Mouse (Mus musculus): ENCODE results near the gene Slc5a5. TPM values are rescaled to one million over a fixed set of nuclear protein-coding genes. Genes with fewer than 3 reads are reported as not detected.

Slc5a5 gene
- polyA plus RNA-seq, 1 experiment from 2014 or later: 0.08 TPM

DNA sequence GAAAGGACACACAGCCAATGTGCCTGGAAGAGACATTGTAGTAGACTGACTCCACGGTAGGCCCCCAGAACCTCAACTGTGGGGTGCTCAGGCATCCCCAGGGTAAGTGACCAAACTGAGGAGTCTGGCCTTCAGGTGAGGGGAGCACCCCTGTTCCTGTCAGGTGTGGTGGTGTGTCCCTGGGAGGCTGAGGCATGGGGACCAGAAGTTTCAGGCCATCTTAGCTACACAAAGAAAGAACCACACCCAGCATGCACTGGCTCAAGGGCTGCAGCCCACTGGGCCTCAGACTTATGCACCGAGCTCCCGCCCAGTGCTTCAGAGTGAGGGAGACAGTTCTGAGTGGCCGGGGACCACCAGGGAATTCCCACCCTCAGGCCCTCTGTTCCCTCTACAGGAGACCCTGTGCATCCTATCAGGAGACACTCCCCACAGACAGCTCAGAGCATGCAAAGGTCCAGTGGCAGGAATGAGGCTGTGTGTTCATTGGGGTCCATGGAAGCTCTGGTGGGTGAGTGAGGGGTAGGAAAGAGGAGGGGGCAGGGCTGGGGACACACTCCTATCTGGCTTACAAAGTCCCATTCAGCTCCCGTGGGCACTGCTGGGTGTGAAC, 21.3 kb downstream of the Slc5a5 start:
- TF ChIP-seq CTCF (IDR thresholded peaks at IDR 0.05): no peak
- in situ Hi-C loops (cut with MboI; ENCODE audit: low pct_unique_long_range_greater_than_20kb): no loop called here
- POLR2A ChIA-PET: interaction anchor here (1.1 to 1.2 kb wide), 2 partner anchors 15 to 27 kb away, joined by 3 read pairs; no protein-coding TSS in a partner anchor
- CTCF ChIA-PET: interaction anchor here (1.2 to 3.4 kb wide), 4 partner anchors 9 to 30 kb away, joined by 3 to 17 read pairs (median 10); partner anchors contain the start of gene Rpl18a
- no peak for ATAC-seq
- H3K27me3 ChIP-seq: no peaks in the 10 kb centered on the region
- DNase-seq (ENCODE audit: low read depth, low spot score): no peak

DNA sequence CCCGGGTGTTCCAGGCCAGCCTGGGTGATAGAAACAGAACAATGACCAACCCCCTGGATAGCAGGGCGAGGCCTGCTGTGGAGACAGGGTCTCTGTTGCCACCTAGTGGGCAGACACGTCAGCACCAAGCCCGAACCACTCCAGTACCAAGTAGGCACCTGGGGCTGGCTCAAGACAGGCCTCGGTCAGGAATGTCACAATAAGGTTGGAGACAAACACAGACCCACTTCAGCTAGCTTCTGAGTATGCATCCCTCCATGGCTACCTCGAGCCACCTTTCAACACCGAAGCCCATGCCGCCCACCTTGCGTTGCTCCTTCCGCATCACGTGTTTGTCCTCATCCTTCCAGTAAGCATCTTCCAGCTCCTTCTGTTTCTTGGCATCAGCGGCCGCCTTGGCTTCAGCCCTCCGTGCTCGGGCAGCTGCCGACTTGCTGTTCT, 22.9 kb downstream of the Slc5a5 start:
- no peak for TF ChIP-seq CTCF (IDR thresholded peaks at IDR 0.05)
- no peaks in the 10 kb centered on the region for H3K27me3 ChIP-seq
- ChIA-PET POLR2A (interaction anchor here (0.9 kb wide), 1 partner anchor 10 kb away, joined by 4 read pairs; no protein-coding TSS in a partner anchor), CTCF (interaction anchor here (0.7 to 3.4 kb wide), 11 partner anchors 10 to 107 kb away, joined by 3 to 58 read pairs (median 4); partner anchors contain the start of gene Arrdc2)
- DNase-seq (ENCODE audit: low read depth, low spot score): no peak
- in situ Hi-C loops (cut with MboI; ENCODE audit: low pct_unique_long_range_greater_than_20kb): no loop called here
- peak; percentile 42 for ATAC-seq

DNA sequence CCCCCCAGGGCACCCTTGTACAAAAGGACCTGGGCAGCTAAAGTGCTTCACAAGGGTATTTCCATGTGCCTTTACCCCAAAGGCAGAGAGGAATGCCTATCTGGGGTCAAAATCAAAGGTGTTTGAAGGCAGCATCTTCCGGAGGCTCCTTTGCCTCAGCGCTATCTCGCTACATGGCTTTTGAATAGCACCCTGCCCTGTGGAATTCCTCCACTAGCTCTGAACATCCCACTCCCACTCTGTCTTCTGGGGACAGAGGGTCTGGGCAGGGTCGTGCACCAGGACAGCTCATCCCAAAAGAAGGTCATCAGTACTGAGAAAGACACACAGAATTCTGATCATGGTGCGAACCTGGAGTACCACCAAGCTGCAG, 23.4 kb downstream of the Slc5a5 start:
- in situ Hi-C loops (cut with MboI; ENCODE audit: low pct_unique_long_range_greater_than_20kb): no loop called here
- no peak for TF ChIP-seq CTCF (IDR thresholded peaks at IDR 0.05)
- CTCF ChIA-PET: interaction anchor here (0.7 to 3.4 kb wide), 10 partner anchors 9 to 107 kb away, joined by 3 to 58 read pairs (median 4); partner anchors contain the start of gene Arrdc2

DNA sequence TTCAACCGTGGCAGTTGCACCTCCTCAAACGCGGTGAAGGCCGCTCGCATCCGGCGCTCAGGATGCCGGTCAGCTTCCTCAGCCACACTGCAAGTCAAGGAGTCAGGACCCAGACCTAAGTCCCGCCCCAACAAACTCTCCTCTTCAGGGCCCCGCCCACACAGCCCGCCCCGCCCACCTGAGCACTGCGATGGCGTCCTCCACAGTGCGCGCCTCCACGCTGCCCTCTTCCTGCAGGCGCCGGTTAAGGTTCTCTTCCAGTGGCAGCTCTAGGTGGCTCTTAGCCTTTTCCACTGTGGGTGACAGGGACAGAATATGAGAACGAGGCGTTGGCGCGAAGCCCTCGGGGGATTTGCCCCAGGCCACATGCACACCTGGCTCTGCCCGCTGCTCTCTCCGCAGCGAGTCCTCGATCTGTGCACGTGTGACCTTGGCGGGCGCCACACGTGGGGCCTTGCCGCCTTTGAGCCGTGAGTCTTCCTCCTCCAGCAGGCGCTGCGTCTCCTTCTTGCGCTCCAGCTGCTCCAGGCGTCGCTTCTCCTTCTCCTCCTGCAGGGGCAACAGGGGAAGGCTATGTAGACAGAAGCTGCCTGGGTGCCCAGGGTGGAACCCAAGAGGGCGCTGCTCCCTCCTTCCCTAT, 23.9 kb downstream of the Slc5a5 start:
- ChIA-PET POLR2A (interaction anchor here (1.2 kb wide), 1 partner anchor 24 kb away, joined by 6 read pairs; no protein-coding TSS in a partner anchor), CTCF (interaction anchor here (0.7 to 3.4 kb wide), 10 partner anchors 9 to 107 kb away, joined by 3 to 58 read pairs (median 4); partner anchors contain the start of gene Arrdc2)
- in situ Hi-C loops (cut with MboI; ENCODE audit: low pct_unique_long_range_greater_than_20kb): no loop called here
- no peak for ATAC-seq
- TF ChIP-seq CTCF (IDR thresholded peaks at IDR 0.05): no peak
- DNase-seq (ENCODE audit: low read depth, low spot score): no peak
- H3K27me3 ChIP-seq: no peaks in the 10 kb centered on the region

More for the DNA sequence above, 23.4 kb downstream of the Slc5a5 start:
- POLR2A ChIA-PET: interaction anchor here (0.9 to 1.2 kb wide), 2 partner anchors 11 to 24 kb away, joined by 4 to 6 read pairs; no protein-coding TSS in a partner anchor
- ATAC-seq: no peak
- no peak for DNase-seq (ENCODE audit: low read depth, low spot score)
- H3K27me3 ChIP-seq: no peaks in the 10 kb centered on the region

DNA sequence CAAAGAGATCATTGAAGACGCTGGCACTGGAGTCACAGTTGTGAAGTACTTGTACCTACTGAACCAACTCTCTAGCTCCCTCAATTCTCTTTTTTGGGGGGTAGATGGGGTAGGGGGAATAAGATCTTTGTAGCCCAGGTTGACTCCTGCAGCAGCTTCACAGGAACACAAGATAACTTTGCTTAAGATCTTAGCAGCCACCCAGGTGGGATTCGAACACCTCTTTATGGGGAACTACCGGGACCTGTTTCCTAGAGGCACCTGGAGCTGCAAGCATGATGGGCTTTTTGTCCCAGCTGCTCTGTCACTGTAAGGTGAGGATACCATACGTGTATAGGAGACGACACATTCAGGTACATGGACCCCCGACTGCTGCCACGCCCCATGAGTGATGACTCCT, 26.0 kb downstream of the Slc5a5 start:
- TF ChIP-seq CTCF (IDR thresholded peaks at IDR 0.05): no peak
- no peaks in the 10 kb centered on the region for H3K27me3 ChIP-seq
- DNase-seq (ENCODE audit: low read depth, low spot score) (no peak), ATAC-seq (no peak)
- ChIA-PET CTCF (interaction anchor here (1.0 to 3.5 kb wide), 3 partner anchors 12 to 103 kb away, joined by 3 to 16 read pairs (median 4); no protein-coding TSS in a partner anchor), POLR2A (no interaction called here)
- in situ Hi-C loops (cut with MboI; ENCODE audit: low pct_unique_long_range_greater_than_20kb): no loop called here

DNA sequence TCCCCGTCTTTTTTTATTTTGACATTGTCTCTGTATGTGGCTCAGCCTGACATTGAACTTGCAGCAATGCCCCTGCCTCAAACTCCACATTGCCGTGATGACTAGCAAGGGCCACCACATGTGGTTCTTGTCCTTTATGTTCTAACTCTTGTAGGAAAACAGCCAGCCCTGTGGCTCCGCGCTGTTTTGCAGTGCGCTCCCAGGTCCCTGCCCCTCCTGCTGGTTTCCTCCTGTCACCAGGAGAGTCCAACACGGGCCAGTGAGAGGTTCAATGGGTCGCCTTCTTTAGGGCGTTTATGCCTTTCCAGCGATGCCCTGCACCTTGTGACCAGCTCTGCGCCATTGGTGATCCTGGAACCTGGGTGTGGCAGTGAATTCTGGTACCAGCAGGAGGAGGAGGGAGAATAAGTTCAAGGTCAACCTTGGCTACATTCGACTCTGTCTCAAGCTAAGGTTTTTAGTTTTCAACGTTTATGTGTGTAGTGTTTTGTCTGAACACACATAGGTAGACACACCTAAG, 26.5 kb downstream of the Slc5a5 start:
- in situ Hi-C loops (cut with MboI; ENCODE audit: low pct_unique_long_range_greater_than_20kb): no loop called here
- DNase-seq (ENCODE audit: low read depth, low spot score): no peak
- CTCF ChIA-PET: interaction anchor here (1.0 to 3.5 kb wide), 3 partner anchors 12 to 103 kb away, joined by 3 to 16 read pairs (median 4); no protein-coding TSS in a partner anchor
- H3K27me3 ChIP-seq: no peaks in the 10 kb centered on the region
- ATAC-seq: no peak
- POLR2A ChIA-PET: no interaction called here
- no peak for TF ChIP-seq CTCF (IDR thresholded peaks at IDR 0.05)

DNA sequence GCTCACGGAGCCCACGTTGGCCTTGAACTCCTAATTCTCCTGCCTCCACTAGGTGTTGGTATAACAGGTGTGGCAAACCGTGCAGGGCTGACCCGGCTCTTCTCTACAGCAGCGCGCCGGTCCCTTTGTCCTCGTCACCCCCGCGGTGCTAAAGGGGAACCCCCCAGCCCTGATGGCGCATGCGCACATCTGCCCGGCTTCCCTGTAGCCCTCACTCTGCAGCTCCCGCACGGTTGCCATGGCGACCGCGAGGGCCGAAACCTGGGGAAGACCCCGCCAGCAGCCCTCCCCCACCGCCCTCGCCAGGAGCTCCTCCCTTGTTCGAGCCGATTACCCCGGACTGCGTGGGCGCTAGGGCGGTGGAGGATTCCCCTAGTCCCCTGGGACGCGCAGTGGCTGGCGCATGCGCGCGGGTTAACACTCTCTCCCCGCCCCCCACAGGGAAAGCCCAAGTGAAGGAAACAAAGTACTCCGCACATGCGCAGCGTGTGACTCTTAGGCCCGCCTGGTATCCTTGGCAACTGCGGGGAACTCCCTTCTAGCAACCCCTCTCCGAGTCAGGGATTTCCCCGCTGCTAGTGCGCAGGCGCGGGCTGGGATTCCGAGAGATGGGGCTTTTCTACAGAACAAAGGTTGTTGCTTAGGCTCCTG, 27.1 kb downstream of the Slc5a5 start:
- in situ Hi-C loops (cut with MboI; ENCODE audit: low pct_unique_long_range_greater_than_20kb): no loop called here
- peak; percentile 99 for DNase-seq (ENCODE audit: low read depth, low spot score)
- H3K27me3 ChIP-seq: no peaks in the 10 kb centered on the region
- ChIA-PET CTCF (interaction anchor here (1.0 to 3.5 kb wide), 3 partner anchors 11 to 102 kb away, joined by 3 to 16 read pairs (median 4); no protein-coding TSS in a partner anchor), POLR2A (interaction anchor here (0.5 kb wide), 1 partner anchor 11 kb away, joined by 3 read pairs; no protein-coding TSS in a partner anchor)
- TF ChIP-seq CTCF (IDR thresholded peaks at IDR 0.05): no peak
- peak; percentile 67 for ATAC-seq

DNA sequence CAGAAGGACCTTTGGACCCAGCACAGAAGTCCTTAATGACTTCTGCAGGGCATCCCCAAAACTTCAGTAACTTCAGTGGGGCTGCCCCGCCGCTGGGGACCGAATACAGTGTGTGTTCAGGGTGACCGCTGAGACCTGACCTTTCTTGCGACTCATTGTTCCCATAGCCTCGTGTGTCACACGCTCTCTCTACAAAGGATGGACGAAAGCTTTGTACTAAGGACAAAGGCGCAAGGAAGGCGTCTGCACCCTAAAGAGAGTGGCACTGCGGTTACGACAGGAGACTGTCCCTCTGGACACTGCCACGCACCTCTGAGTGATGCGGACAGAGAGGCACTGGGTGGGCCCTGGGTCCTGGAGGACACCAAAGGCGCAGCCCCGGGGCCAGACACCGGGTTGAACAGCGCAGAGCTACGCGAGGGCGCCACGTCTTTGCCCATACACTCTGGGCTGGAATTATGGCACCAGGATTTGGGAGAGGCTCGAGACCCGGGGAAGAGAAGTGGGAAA, 27.8 kb downstream of the Slc5a5 start:
- no peak for DNase-seq (ENCODE audit: low read depth, low spot score)
- POLR2A ChIA-PET: interaction anchor here (0.5 kb wide), 1 partner anchor 11 kb away, joined by 3 read pairs; no protein-coding TSS in a partner anchor
- TF ChIP-seq CTCF (IDR thresholded peaks at IDR 0.05): no peak
- CTCF ChIA-PET: interaction anchor here (3.5 kb wide), 1 partner anchor 20 kb away, joined by 16 read pairs; no protein-coding TSS in a partner anchor
- H3K27me3 ChIP-seq: no peaks in the 10 kb centered on the region
- in situ Hi-C loops (cut with MboI; ENCODE audit: low pct_unique_long_range_greater_than_20kb): no loop called here
- no peak for ATAC-seq

DNA sequence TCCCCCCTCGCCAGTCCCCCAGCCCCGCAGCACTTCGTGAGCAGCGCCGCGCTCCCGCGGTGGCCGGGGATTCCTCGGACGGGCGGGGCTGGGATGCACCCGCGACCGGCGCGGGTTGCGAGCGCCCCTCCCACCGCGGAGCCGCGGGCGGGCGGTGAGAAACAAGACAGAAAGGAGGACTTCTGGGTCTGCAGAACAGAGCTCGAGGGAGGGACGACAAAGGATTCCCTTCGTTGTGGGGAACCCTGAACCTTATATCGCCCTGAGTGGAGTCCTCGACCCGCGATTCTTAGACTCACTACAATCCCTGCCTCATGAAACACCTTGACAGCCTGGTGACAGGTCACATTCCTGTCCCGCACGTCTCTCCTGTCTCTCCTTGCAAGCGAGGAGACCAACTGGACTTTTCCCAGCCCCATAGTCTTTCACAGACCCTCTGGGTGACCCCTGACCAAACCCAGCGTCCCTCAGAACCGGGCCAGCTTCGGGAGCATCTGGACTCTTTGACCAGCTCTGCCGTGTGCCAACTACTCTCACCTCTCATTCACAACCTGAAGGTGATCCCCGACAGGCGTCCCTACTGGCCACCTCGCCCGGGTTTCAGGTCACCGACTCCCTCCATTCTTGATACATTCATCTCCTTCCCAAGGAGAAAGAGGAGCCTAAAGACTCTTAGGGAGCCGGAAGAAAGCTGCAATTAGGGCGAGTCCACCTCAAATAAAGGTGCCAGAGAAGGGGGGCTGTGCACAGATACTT, 28.4 kb downstream of the Slc5a5 start:
- ChIA-PET POLR2A (no interaction called here), CTCF (interaction anchor here (3.5 kb wide), 1 partner anchor 19 kb away, joined by 16 read pairs; no protein-coding TSS in a partner anchor)
- H3K27me3 ChIP-seq: no peaks in the 10 kb centered on the region
- ATAC-seq (no peak), DNase-seq (ENCODE audit: low read depth, low spot score) (no peak)
- TF ChIP-seq CTCF (IDR thresholded peaks at IDR 0.05): no peak
- in situ Hi-C loops (cut with MboI; ENCODE audit: low pct_unique_long_range_greater_than_20kb): no loop called here

Measured in Patski (cell line).